Mouse (Mus musculus) limb, embryonic 13.5 days (tissue): ENCODE data around the gene Bdh1. TPM values are rescaled to one million over a fixed set of nuclear protein-coding genes. Genes with fewer than 3 reads are reported as not detected.
A peak's percentile ranks its signal among the peaks of the same experiment; 100 is the strongest.
"Not testable (repeated sequence)": the region's sequence is repeated elsewhere in the genome, so short reads cannot be mapped to it uniquely, and the experiment has no call there.

Experiments
- ATAC-seq: fragments of 200-750 bp; cut with Nextera tagmentation; 2 replicates; pipeline ENCODE4 v1.8.0; 2017; ENCODE audit warnings: low read depth, moderate number of reproducible peaks, moderate TSS enrichment; ENCODE audit not compliant: low FRiP score
- H3K27ac ChIP-seq: fragments of 300-500 bp; sonication (generic); 2 replicates; pipeline ENCODE4 v1.5.1; 2015; ENCODE audit warnings: inconsistent platforms, mild to moderate bottlenecking, moderate library complexity
- H3K27me3 ChIP-seq: fragments of 300-500 bp; sonication (generic); 2 replicates; pipeline ENCODE4 v1.6.1; 2015; ENCODE audit warnings: mild to moderate bottlenecking, inconsistent platforms
- H3K36me3 ChIP-seq: fragments of 300-500 bp; sonication (generic); 2 replicates; pipeline ENCODE4 v1.6.1; 2015; ENCODE audit warnings: inconsistent platforms, mild to moderate bottlenecking, moderate library complexity
- H3K4me1 ChIP-seq: fragments of 300-500 bp; sonication (generic); 2 replicates; pipeline ENCODE4 v1.6.1; 2015; ENCODE audit warnings: inconsistent platforms
- H3K4me2 ChIP-seq: fragments of 300-500 bp; sonication (generic); replicated peaks from 2 replicates; pipeline ENCODE4 v1.6.1; 2015; ENCODE audit warnings: inconsistent platforms, mild to moderate bottlenecking, moderate library complexity
- H3K4me3 ChIP-seq: fragments of 300-500 bp; sonication (generic); 2 replicates; pipeline ENCODE4 v1.5.1; 2015; ENCODE audit warnings: moderate library complexity, mild to moderate bottlenecking, inconsistent platforms
- H3K9ac ChIP-seq: fragments of 300-500 bp; sonication (generic); 2 replicates; pipeline ENCODE4 v1.6.1; 2015; ENCODE audit warnings: mild to moderate bottlenecking, inconsistent platforms
- H3K9me3 ChIP-seq: fragments of 300-500 bp; sonication (generic); 2 replicates; pipeline ENCODE4 v1.6.1; 2016; ENCODE audit warnings: inconsistent platforms
- WGBS: fragments of 180-500 bp; shearing (Covaris S2); methylation state at CpG from one replicate; pipeline ENCODE4 v1.1.7; 2015; 5-methylcytosine and 5-hydroxymethylcytosine counted together
- polyA plus RNA-seq: library from polyadenylated mRNA; unstranded; fragments of >200 nt; fragmentation: Nextera tagmentation; extraction: Ambion mirVana; gene quantifications from 2 replicates; pipeline ENCODE4 v1.2.1, GENCODE M21; 2015

The Bdh1 gene
- polyA plus RNA-seq, 1 experiment from 2014 or later, result 25.0 TPM

GRCm38 (mm10) chr16:31454013-31454412, 31.9 kb downstream of the Bdh1 start:
- ATAC-seq, result no peak
- H3K9ac ChIP-seq, result no peak overlapping the region
- WGBS, result 86% methylated on average over 4 of the region's 4 CpGs
- no peaks in the 10 kb centered on the region for H3K9me3 ChIP-seq
- H3K27ac ChIP-seq, result no peak overlapping the region
- peaks cover 15% of the 10 kb centered on the region for H3K4me1 ChIP-seq
- peaks cover 9% of the 10 kb centered on the region; the same call in 1 of the 2 replicates for H3K36me3 ChIP-seq
- no peak overlapping the region for H3K4me3 ChIP-seq
- no peaks in the 10 kb centered on the region for H3K27me3 ChIP-seq
- no peak overlapping the region for H3K4me2 ChIP-seq

GRCm38 (mm10) chr16:31455276-31456045, 33.4 kb downstream of the Bdh1 start:
- Histone ChIP-seq H3K9ac (peak overlapping the region; percentile 21; the same call in 1 of the 2 replicates), H3K36me3 (no peaks in the 10 kb centered on the region), H3K4me3 (no peak overlapping the region), H3K4me1 (peaks cover 22% of the 10 kb centered on the region), H3K4me2 (no peak overlapping the region), H3K27ac (no peak overlapping the region), H3K27me3 (no peaks in the 10 kb centered on the region), H3K9me3 (no peaks in the 10 kb centered on the region)
- ATAC-seq, result no peak
- 69% methylated on average over 21 of the region's 21 CpGs for WGBS

- under 1% methylated on average over 17 of the region's 17 CpGs for WGBS
- H3K4me2 ChIP-seq, result peak overlapping the region; percentile 68
- peaks cover 16% of the 10 kb centered on the region for H3K4me1 ChIP-seq
- peak overlapping the region; percentile 43 for H3K4me3 ChIP-seq
- H3K27me3 ChIP-seq, result peaks cover 3% of the 10 kb centered on the region; the same call in 1 of the 2 replicates
- no peaks in the 10 kb centered on the region for H3K36me3 ChIP-seq
- ATAC-seq, result peak; percentile 80
- H3K9me3 ChIP-seq, result no peaks in the 10 kb centered on the region
- peak overlapping the region; percentile 78 for H3K27ac ChIP-seq
- H3K9ac ChIP-seq, result peak overlapping the region; percentile 74
These were observed 36.3 kb downstream of the Bdh1 start for GRCm38 (mm10) chr16:31458229-31458918.

GRCm38 (mm10) chr16:31459968-31460461, 37.9 kb downstream of the Bdh1 start:
- no peak for ATAC-seq
- Histone ChIP-seq H3K4me1 (peaks cover 11% of the 10 kb centered on the region), H3K9me3 (no peaks in the 10 kb centered on the region), H3K4me3 (no peak overlapping the region), H3K9ac (no peak overlapping the region), H3K4me2 (no peak overlapping the region), H3K27ac (no peak overlapping the region), H3K27me3 (peaks cover 3% of the 10 kb centered on the region; the same call in 1 of the 2 replicates), H3K36me3 (no peaks in the 10 kb centered on the region)
- 27% methylated on average over 10 of the region's 10 CpGs for WGBS

GRCm38 (mm10) chr16:31460506-31460905, 38.4 kb downstream of the Bdh1 start:
- peaks cover 11% of the 10 kb centered on the region for H3K4me1 ChIP-seq
- 46% methylated on average over 13 of the region's 13 CpGs for WGBS
- no peak overlapping the region for H3K27ac ChIP-seq
- no peaks in the 10 kb centered on the region for H3K9me3 ChIP-seq
- ATAC-seq, result no peak
- no peak overlapping the region for H3K4me2 ChIP-seq
- no peak overlapping the region for H3K4me3 ChIP-seq
- H3K27me3 ChIP-seq, result peaks cover 3% of the 10 kb centered on the region; the same call in 1 of the 2 replicates
- no peak overlapping the region for H3K9ac ChIP-seq
- H3K36me3 ChIP-seq, result no peaks in the 10 kb centered on the region

- Histone ChIP-seq H3K4me3 (no peak overlapping the region), H3K9me3 (no peaks in the 10 kb centered on the region)
- 69% methylated on average over 5 of the region's 5 CpGs for WGBS
These were observed 39.0 kb downstream of the Bdh1 start for GRCm38 (mm10) chr16:31461046-31461445.

GRCm38 (mm10) chr16:31462113-31462687, 40.1 kb downstream of the Bdh1 start:
- no peak overlapping the region for H3K27ac ChIP-seq
- H3K4me2 ChIP-seq, result no peak overlapping the region
- H3K27me3 ChIP-seq, result peaks cover 3% of the 10 kb centered on the region; the same call in 1 of the 2 replicates
- ATAC-seq, result no peak
- H3K36me3 ChIP-seq, result no peaks in the 10 kb centered on the region
- H3K9ac ChIP-seq, result no peak overlapping the region
- 25% methylated on average over 12 of the region's 12 CpGs for WGBS
- H3K4me1 ChIP-seq, result peaks cover 11% of the 10 kb centered on the region; the same call in 1 of the 2 replicates
- no peaks in the 10 kb centered on the region for H3K9me3 ChIP-seq
- no peak overlapping the region for H3K4me3 ChIP-seq

More at GRCm38 (mm10) chr16:31461046-31461445, 39.0 kb downstream of the Bdh1 start:
- no peak overlapping the region for H3K4me2 ChIP-seq
- H3K27me3 ChIP-seq, result peaks cover 3% of the 10 kb centered on the region; the same call in 1 of the 2 replicates
- H3K27ac ChIP-seq, result no peak overlapping the region
- ATAC-seq, result no peak
- peaks cover 11% of the 10 kb centered on the region; the same call in 1 of the 2 replicates for H3K4me1 ChIP-seq
- no peaks in the 10 kb centered on the region for H3K36me3 ChIP-seq
- H3K9ac ChIP-seq, result no peak overlapping the region

GRCm38 (mm10) chr16:31464953-31465352, 42.9 kb downstream of the Bdh1 start:
- peaks cover 3% of the 10 kb centered on the region; the same call in 1 of the 2 replicates for H3K27me3 ChIP-seq
- H3K9me3 ChIP-seq, result no peaks in the 10 kb centered on the region
- no peak overlapping the region for H3K4me2 ChIP-seq
- H3K4me3 ChIP-seq, result no peak overlapping the region
- H3K9ac ChIP-seq, result no peak overlapping the region
- ATAC-seq, result no peak
- WGBS, result 85% methylated on average over 5 of the region's 5 CpGs
- no peaks in the 10 kb centered on the region for H3K36me3 ChIP-seq
- H3K27ac ChIP-seq, result no peak overlapping the region
- no peaks in the 10 kb centered on the region for H3K4me1 ChIP-seq

GRCm38 (mm10) chr16:31465630-31466029, 43.5 kb downstream of the Bdh1 start:
- 47% methylated on average over 4 of the region's 4 CpGs for WGBS
- Histone ChIP-seq H3K9ac (no peak overlapping the region), H3K4me3 (no peak overlapping the region), H3K27me3 (peaks cover 3% of the 10 kb centered on the region; the same call in 1 of the 2 replicates), H3K4me2 (no peak overlapping the region), H3K27ac (no peak overlapping the region), H3K4me1 (no peaks in the 10 kb centered on the region), H3K36me3 (no peaks in the 10 kb centered on the region), H3K9me3 (no peaks in the 10 kb centered on the region)
- no peak for ATAC-seq

GRCm38 (mm10) chr16:31466106-31466505, 44.0 kb downstream of the Bdh1 start:
- Histone ChIP-seq H3K36me3 (no peaks in the 10 kb centered on the region), H3K9me3 (no peaks in the 10 kb centered on the region), H3K4me1 (no peaks in the 10 kb centered on the region), H3K9ac (no peak overlapping the region), H3K27ac (no peak overlapping the region), H3K4me3 (no peak overlapping the region), H3K4me2 (no peak overlapping the region), H3K27me3 (peaks cover 2% of the 10 kb centered on the region; the same call in 1 of the 2 replicates)
- WGBS, result 86% methylated on average over 5 of the region's 5 CpGs
- no peak for ATAC-seq

GRCm38 (mm10) chr16:31470819-31471218, 48.7 kb downstream of the Bdh1 start:
- H3K9ac ChIP-seq, H3K9me3 ChIP-seq, H3K27ac ChIP-seq, H3K4me2 ChIP-seq, ATAC-seq, H3K27me3 ChIP-seq, H3K36me3 ChIP-seq, H3K4me3 ChIP-seq: not testable (repeated sequence)
- peaks cover 13% of the 10 kb centered on the region for H3K4me1 ChIP-seq
- WGBS, result 88% methylated on average over 4 of the region's 4 CpGs

GRCm38 (mm10) chr16:31471994-31472393, 49.9 kb downstream of the Bdh1 start:
- H3K4me2 ChIP-seq, result no peak overlapping the region
- ATAC-seq, result no peak
- H3K9ac ChIP-seq, result no peak overlapping the region
- no peak overlapping the region for H3K27ac ChIP-seq
- WGBS, result 87% methylated on average over 5 of the region's 5 CpGs
- no peak overlapping the region for H3K4me3 ChIP-seq
- H3K27me3 ChIP-seq, result no peaks in the 10 kb centered on the region
- H3K36me3 ChIP-seq, result no peaks in the 10 kb centered on the region
- peaks cover 17% of the 10 kb centered on the region for H3K4me1 ChIP-seq
- H3K9me3 ChIP-seq, result no peaks in the 10 kb centered on the region
